Mouse (Mus musculus) MEL-GATA-1-ER (cell line): ENCODE data around the gene Vapb.
"Not testable (repeated sequence)": the region's sequence is repeated elsewhere in the genome, so short reads cannot be mapped to it uniquely, and the experiment has no call there.

Source experiments
- DNase-seq: peaks from one replicate; pipeline ENCODE4 v3.0.0-alpha.2; 2012; ENCODE audit warnings: low read depth; ENCODE audit errors: extremely low read depth

Vapb gene

DNA sequence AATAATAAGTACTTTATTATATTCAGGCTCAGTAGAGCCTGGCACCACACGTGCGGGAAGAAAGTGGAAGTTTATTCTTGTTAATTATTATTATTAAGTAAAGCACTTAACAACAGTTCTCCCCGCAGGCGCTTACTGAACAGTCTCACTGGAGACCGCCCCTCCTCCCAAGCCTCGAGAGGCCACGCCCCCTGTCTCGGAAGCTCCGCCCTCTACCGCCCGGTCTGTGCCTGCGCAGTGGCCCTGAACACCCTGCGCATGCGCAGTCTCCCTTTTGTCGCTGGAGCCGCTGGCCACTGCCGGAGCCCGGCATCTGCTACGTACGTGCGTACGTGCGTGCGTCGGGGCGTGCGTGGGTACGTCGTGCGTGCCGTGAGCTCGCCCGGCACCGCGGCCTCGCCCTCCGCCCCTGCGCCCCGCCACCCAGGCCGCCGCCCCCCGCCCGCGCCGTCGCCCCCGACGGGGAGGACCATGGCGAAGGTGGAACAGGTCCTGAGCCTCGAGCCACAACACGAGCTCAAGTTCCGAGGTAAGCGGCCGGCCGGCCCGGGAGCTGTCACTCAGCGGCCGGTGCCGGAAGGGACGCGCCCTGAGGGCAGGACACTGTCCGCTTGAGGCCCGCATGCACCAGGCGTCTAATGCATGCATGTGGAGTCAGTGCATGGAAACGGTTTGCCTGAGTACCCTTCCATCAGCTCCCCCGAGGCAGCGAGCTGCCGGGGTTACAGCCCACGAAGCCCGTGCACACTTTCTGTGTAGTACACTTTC, at the start of gene Vapb:
Gene Vapb (plus strand): TSS at position 290 of the 768 bp plus-strand sequence.
- peak; percentile 86 for DNase-seq

DNA sequence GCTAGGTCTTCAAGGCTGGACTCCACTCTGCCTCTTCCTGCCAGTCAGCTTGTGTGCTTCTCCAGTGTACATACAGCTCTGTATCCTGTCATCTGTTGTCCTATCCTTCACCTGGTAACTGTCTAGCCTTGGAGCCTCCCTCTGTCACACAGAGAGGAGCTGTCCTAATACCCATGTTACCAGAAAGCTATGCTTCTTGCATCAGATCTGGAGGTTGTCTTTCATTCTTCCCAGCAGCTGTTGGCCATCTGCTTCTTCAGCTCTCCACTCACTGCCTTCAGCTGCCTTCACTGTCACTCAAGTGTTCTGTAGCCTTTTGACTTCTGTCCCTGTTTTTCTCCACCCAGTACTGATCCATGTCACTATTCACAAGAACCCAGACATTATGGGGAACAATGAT, 47.5 kb upstream of the Vapb start:
- DNase-seq: no peak

DNA sequence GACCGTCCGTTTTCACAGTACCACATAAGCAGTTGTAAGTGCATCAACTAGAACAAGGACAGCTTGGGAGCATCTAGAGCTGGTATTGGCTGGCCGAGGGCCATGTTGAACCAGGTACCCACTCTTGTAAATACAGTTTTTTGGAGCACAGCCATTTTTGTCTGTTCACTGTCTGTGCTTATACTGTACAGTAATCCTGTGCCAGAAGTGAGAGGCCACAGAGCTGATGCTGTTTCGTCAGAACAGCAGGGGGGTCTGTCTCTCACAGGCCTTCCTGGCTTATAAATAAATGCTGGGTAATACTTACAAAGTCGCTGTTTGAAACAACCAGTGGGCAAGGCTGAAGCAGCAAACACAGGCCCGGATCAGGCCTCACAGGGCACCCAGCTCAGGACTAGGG, 45.6 kb upstream of the Vapb start:
- DNase-seq: no peak

DNA sequence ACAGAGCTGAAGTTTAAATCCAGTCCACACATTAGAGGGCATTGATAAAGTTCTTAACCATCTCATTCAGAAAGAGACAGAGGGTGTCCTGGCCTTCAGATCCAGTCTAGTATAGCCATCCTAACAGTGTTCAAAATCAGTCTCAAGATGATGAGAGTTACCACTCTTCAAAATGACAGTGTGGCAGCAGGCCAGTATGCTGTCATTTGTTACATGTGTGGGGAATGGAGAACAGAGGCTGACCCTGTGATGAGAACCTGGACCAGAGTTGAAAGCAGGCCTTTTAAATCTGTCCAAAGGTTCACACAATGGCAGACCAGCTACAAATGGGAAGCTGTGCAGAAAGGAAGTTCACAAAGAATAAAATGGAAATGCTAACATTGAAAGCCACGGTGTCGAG, 44.6 kb upstream of the Vapb start:
- no peak for DNase-seq

DNA sequence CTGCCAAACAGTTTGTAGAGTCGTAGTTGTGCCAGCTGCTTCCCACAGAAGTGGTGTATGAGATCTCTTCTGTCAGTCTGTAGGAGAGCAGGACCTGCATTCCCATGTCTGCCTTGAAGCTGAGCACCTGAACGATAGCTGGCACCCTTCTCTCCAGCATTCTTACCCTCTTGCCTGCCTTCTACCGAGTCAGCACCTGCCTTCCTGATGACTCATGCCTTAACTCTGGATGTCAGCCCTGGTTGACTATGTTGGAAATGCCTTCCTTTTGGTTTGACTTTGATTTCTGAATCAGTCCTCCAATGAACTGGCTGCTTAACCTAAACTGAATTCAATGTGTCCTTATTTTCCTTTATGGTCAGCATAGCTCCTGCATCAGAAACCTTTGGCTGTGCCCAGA, 38.5 kb upstream of the Vapb start:
- no peak for DNase-seq

DNA sequence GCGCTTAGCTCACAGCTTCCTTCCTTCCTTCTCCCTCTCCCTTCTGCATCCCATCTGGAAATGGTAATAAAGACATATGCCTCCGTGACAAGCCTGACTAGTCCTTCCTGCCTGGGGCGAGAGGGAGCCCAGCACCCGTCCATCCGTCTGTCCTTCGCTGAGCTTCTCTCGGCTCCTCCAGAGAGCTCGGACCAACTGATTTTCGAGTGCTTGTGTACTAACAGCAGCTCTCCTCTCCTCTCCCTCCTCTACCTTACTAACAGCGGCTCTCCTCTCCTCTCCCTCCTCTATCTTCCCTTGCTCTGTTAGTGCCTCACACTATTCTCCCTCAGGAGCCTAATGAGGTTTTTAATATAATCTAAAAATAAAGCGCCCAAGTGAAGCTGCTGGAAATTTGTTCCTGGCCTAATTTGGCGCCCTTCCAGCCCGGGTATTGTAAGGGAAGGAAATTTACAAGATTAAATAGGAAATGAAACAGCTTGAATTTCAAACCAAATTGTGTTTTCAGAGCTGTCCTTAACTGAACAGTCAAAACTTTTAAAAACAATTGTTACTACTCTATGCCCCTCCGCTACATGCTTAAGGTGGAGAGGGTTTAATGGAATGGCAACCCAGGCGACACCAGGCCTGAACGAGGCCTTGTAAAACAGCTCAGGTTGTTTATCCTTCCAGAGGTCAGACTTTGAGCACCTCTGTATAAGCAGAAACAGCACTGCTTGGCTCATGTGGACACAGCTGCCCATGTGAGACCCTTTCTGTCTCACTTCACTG, 35.0 kb upstream of the Vapb start:
- no peak for DNase-seq

DNA sequence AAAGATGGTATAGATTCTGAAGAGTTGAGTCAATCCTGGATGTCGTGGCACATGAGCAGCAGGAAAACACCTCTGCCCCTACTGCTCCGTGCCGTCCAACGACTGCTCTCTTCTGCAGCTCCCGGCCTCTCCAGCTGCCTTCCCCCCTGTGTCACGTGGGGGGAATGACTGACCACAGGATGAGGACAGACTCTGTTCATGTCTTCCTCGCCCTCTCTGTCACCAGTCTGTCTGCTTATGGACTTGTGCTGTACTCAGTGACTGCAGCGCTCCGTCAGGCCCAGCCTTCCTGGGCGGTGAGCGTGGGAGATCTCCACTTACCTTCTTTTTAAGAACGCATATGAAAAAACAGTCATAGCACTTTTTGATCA, 34.5 kb upstream of the Vapb start:
- DNase-seq: no peak

DNA sequence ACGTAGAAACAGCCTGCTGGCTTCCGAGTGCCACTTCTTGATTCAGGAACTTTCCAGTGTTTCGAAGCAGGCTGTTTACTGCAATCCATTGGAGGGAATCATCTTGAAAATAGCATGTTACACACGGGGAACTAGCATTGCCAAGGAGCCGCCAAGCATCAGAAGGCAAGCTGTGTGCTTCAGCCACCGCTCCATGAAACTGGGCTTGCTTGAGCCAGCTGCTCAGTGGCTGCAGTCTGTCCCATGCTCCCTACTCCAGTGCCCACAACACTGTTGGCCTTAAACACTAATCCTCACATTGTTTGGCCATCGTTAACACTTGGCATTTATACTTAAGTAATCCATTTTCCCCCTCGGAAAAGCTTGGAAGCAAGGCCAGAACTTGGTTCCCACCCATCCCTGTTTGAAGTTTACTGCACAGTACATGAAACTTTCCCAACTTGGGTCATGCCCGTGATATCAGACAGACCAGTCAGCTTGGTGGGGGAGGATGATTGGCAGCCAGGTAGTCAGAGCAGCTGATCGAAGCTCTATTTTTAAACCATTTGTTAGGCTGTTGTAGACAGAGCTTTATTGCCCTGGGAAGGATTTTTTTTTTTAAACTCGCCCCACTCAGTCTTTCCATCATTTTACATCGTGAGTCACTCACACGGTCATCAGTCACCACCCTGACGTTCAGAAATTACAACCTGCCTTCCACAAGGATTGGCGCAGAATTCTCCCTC, 31.3 kb upstream of the Vapb start:
- DNase-seq: no peak

DNA sequence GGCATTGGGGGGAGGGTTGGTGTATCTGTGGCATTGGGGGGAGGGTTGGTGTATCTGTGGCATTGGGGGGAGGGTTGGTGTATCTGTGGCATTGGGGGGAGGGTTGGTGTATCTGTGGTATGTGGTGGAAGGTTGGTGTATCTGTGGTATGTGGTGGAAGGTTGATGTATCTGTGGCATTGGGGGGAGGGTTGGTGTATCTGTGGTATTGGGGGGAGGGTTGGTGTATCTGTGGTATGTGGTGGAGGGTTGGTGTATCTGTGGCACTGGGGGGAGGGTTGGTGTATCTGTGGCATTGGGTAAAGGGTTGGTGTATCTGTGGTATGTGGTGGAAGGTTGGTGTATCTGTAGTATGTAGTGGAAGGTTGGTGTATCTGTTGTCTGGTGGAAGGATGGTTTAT, 29.7 kb upstream of the Vapb start:
- not testable (repeated sequence) for DNase-seq

DNA sequence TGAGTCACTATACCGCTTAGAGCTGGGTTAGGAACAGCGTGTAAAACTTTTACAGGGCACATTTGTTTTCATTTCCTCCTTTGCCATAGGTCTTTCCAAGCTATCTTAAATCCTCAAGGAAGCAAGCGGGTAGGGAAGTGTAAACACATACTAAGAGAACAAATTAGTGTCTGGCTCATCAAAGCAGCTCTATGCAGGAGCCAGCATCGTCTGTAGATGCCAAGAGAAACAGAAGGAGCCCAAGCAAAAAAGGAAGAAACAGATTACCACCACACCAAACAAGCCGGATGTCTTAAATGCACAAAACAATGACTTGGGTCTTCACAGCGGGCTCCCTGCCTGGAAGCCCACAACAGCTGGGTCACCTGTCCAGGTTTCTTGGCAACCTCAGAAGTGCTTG, 27.1 kb upstream of the Vapb start:
- no peak for DNase-seq

DNA sequence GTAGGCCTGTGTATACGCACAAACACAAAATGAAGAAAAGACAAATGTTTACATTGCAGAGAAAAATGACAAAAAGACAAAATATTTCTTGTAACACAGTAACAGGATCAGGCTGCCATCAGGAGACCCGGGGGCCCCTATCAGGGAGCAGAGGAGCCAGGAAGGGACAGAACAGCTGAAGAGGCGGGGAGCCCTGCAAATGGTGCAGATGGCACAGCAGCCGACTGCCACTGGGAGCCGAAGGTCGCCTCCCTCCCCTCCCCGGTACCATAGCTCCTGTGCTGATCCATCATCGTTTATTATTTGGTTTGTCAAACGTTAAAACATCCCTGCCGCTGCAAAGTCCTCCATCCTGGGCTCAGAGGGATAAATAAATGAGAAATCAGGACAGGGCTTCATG, 24.7 kb upstream of the Vapb start:
- no peak for DNase-seq

DNA sequence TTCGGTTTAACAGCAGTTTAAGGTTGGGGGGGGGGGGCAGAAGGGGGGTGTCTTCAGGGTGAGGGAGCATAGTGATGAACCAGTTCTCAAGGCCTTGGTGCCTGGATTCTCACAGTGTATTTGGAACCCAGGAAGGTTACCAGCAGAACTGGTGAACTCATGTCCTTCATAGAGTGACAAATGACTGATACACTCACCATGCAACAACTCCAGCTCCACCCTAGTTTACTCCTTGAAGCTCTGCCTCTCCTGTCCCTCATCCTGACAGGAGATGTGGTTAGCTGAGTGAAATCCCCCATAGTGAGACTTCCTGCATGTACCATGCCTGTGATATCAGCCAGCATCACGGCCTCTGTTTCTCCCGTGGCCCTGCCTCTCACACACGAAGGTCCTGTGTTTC, 24.1 kb upstream of the Vapb start:
- DNase-seq: no peak

DNA sequence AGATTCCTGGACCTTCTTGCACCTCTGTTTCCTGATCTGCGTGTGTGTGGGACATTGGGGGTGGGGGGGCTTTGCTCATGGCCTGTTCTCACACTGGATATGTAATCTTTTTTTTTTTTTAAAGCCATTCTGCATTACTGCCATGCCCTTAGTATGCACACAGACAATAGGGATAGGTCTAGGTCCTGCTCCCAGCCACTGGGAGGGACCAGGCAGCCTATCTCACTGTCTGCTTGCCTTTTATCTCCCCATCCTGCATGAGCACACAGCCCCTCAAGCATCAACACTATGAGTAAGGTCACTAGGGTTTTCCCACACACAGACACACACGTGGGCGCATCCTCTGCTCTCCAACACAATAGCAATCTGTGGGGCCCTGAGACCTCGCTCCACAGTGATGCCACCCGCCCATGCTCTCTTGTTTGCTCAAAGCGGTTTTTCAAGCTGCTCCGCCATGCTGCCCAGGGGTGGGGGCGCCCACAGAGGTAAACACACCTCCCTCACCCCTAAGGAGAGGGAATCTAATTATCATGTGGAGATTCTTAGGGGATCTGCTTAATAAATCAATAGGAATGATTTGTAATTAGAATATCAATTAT, 22.6 kb upstream of the Vapb start:
- no peak for DNase-seq

DNA sequence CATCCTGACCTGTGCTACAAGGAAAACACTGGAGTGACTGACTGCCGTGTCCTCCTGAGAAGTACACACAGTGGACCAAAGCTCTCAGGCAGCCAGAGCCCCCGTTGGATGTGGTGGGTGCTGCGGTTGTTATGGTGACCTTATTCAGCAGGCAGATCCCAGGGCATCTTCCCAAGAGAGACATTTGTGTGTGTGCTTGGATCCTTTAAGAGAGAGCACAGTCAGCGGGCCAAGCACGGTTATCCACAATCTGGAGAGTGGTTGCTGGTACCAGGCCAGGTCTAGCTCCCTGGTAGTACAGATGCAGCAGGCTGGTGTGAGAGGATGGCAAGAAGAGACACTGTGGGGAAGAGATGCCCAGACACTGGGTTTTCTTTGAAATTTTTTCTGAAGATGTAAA, 20.3 kb upstream of the Vapb start:
- DNase-seq: no peak

DNA sequence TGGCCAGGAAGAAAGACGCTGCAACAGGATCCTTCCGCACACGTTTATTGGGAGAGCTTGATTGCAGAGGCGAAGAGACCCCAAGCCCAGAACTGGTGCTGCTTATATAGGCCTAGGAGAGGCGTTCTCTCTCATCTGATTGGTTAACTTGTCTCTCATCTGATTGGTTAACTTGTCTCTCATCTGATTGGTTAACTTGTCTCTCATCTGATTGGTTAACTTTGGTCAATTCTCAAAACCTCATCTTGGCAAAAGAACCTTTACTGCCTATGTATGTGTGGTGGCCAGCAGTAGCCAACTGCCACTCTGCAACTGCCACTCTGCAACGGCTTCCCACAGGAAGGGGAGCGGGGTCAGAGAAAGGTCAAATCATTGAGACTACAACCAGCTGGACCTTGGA, 18.2 kb upstream of the Vapb start, which contains the start of gene 1700010B08Rik:
Gene 1700010B08Rik (plus strand): TSS at position 301 of the 400 bp plus-strand sequence.
- DNase-seq: not testable (repeated sequence)

DNA sequence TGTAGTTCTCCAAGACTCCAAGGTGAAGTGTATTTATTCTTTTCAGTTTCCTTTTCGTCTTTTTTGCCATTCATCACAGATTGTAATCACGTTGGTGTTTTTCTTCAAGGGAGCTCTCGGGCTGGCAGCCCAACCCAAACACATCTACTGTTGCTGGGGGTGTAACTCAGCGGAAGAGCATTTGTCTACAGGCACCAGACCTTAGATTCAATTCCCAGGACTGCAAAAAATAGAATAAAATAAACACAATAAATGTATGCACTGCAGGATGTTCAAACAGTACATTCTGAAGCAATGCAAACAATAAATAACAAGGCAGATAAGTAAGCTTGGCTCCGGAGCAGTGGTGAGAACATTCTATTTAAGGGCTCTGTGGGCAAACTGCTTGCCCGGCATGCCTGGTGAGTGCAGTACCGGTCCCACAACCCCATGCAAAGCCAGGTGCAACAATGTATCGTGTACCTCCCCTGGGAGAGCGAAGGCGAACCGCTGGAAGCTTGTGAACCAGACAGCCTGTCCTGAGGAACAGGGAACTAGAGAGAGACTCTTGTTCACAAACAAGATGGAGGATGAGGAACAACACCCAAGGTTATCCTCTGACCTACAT, 15.0 kb upstream of the Vapb start:
- DNase-seq: no peak

DNA sequence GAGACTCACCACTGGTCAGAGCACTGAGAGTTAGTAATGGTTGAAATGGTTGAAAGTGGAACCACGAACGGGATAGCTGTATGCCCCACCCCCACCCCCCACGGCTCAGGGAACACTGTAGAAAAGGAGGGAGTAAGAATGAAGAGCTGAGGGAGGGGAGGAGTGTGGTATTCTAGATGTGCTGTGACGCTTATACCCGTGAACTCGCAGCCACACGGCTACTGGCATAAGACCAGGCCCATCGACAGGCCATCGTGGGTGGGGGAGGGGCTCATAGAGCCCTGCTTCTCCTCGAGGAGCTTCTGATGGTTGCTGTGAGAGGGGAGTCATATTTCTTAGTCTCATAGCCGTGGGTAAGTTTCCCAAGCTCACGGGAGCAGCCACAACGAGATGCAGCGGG, 12.9 kb upstream of the Vapb start:
- DNase-seq: no peak

DNA sequence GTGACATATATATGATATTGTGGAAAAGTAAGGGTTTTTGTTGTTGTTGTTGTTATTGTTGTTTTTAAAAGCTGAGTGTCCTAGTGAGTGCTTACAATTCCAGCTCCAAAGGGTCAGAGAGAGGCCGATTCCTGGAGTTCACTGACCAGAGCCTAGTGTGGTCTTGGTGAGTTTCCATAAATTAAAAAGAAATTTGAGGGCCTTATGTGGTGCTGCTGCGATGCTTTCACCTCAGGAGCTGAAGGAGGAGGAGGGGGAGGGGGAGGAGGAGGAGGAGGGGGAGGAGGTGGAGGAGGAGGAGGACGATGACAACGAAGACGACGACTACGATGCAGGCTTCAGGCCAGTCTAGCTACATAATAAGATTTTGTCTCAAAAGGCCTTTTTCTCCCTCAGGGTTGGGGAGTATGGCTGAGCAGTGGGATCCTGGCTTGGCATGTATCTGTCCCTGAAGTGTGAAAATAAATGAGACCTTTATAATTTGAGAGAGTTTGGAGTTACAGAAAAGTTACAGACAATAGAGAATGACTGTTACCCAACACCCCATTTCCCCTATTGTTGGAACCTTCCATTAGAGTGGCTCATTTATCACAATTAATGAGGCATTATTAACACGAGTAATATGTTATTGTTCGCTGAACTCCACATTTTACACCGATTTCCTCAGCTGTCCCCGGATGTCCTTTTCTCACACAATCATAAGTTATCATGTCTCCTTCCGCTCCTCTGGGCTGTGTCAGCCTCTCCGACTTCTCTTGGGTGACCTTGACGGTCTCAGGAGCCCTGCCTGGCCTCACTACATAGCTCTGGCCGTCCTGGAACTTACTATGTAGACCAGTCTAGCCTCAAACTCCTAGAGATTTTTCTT, 12.1 kb upstream of the Vapb start:
- DNase-seq: no peak

DNA sequence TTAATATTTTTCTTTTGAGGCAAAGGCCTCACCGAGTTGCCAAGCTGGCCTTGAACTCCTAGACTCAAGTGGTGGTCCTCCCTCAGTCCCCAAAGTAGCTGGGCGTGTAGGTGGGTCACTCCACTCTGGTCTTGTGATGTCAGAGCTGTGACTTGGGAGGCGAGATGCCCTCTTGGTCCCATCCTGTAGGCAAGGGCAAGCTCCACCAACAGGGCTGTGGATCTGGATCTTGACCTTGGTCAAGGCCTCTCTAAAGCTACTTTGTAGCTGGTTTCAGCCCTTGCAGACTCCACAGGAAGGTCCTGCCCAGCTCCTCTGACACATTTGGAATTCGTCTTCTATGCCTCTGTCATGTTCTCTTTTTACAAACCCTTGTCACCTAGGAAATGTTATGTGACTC, 11.5 kb upstream of the Vapb start:
- DNase-seq: no peak

DNA sequence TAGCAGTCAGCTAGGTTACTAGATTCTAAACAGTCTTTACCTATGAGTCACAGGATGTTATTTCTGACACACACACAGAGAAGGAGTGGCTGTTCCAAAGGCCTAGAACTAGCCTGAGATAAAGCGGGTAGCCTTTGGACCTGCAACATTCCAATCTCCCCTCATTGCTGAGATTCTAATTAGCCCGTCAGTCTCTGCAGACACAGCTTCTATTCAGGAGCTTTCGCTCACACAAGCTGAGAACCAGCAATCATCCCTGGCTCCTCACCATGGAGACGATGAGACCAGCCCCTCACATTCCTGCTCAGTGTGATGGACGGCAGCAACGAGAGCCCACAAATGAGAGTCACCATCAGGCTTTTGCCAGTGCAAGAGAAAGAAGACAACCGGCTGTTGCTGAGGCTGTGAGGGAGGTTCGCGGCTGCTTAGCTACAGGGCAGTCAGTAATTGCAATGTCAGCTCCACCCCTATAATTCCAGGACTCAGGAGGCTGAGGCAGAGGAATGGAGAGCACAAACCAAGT, 6.8 kb upstream of the Vapb start:
- no peak for DNase-seq
